Mouse (Mus musculus): ENCODE measurements at regions not wholly inside any gene's neighbourhood (a gene's known extent, or its start where the extent isn't known, plus 50 kb on each side); places are given as distances from the start of the nearest gene placed in this dataset.

- no peak overlapping the region for H3K4me3 ChIP-seq (ENCODE audit: insufficient read depth, low read depth, low read length)
- H3K27ac ChIP-seq (replicated peaks; ENCODE audit: low read depth, low read length), result no peak overlapping the region
- no peaks in the 10 kb centered on the region for H3K4me1 ChIP-seq (ENCODE audit: control insufficient read depth, insufficient read depth, insufficient read length, low read length)
Measured at GRCm38 (mm10) chr13:45286651-45287050, 102.9 kb upstream of the Mylip start.

GRCm38 (mm10) chr13:45287217-45287616 is 102.3 kb upstream of the Mylip start:
- no peak overlapping the region for H3K4me3 ChIP-seq (ENCODE audit: insufficient read depth, low read depth, low read length)
- H3K27ac ChIP-seq (replicated peaks; ENCODE audit: low read depth, low read length), result no peak overlapping the region
- H3K4me1 ChIP-seq (ENCODE audit: control insufficient read depth, insufficient read depth, insufficient read length, low read length), result no peaks in the 10 kb centered on the region

- H3K4me3 ChIP-seq (ENCODE audit: insufficient read depth, low read depth, low read length), result no peak overlapping the region
- H3K27ac ChIP-seq (replicated peaks; ENCODE audit: low read depth, low read length), result no peak overlapping the region
- H3K4me1 ChIP-seq (ENCODE audit: control insufficient read depth, insufficient read depth, insufficient read length, low read length), result no peaks in the 10 kb centered on the region
Measured at GRCm38 (mm10) chr13:45289976-45290375, 99.6 kb upstream of the Mylip start.

GRCm38 (mm10) chr13:45294691-45295090 is 94.9 kb upstream of the Mylip start:
- H3K4me3 ChIP-seq (ENCODE audit: insufficient read depth, low read depth, low read length), result no peak overlapping the region
- no peaks in the 10 kb centered on the region for H3K4me1 ChIP-seq (ENCODE audit: control insufficient read depth, insufficient read depth, insufficient read length, low read length)
- no peak overlapping the region for H3K27ac ChIP-seq (replicated peaks; ENCODE audit: low read depth, low read length)

GRCm38 (mm10) chr13:45300610-45301009 is 88.9 kb upstream of the Mylip start:
- Histone ChIP-seq H3K4me3 (ENCODE audit: insufficient read depth, low read depth, low read length) (no peak overlapping the region), H3K27ac (replicated peaks; ENCODE audit: low read depth, low read length) (no peak overlapping the region), H3K4me1 (ENCODE audit: control insufficient read depth, insufficient read depth, insufficient read length, low read length) (no peaks in the 10 kb centered on the region)

GRCm38 (mm10) chr13:45301191-45301905 is 88.2 kb upstream of the Mylip start:
- no peaks in the 10 kb centered on the region; the same call in 1 of the 2 replicates for H3K4me1 ChIP-seq (ENCODE audit: control insufficient read depth, insufficient read depth, insufficient read length, low read length)
- H3K4me3 ChIP-seq (ENCODE audit: insufficient read depth, low read depth, low read length), result no peak overlapping the region
- H3K27ac ChIP-seq (replicated peaks; ENCODE audit: low read depth, low read length), result no peak overlapping the region

GRCm38 (mm10) chr13:45302796-45303195 is 86.7 kb upstream of the Mylip start:
- H3K4me1 ChIP-seq (ENCODE audit: control insufficient read depth, insufficient read depth, insufficient read length, low read length), result no peaks in the 10 kb centered on the region; the same call in 1 of the 2 replicates
- no peak overlapping the region for H3K27ac ChIP-seq (replicated peaks; ENCODE audit: low read depth, low read length)
- no peak overlapping the region for H3K4me3 ChIP-seq (ENCODE audit: insufficient read depth, low read depth, low read length)

GRCm38 (mm10) chr13:45306177-45306576 is 83.4 kb upstream of the Mylip start:
- Histone ChIP-seq H3K27ac (replicated peaks; ENCODE audit: low read depth, low read length) (no peak overlapping the region), H3K4me3 (ENCODE audit: insufficient read depth, low read depth, low read length) (no peak overlapping the region), H3K4me1 (ENCODE audit: control insufficient read depth, insufficient read depth, insufficient read length, low read length) (no peaks in the 10 kb centered on the region; the same call in 1 of the 2 replicates)

- Histone ChIP-seq H3K27ac (replicated peaks; ENCODE audit: low read depth, low read length) (no peak overlapping the region), H3K4me3 (ENCODE audit: insufficient read depth, low read depth, low read length) (no peak overlapping the region), H3K4me1 (ENCODE audit: control insufficient read depth, insufficient read depth, insufficient read length, low read length) (no peaks in the 10 kb centered on the region; the same call in 1 of the 2 replicates)
Measured at GRCm38 (mm10) chr13:45307226-45307625, 82.3 kb upstream of the Mylip start.

GRCm38 (mm10) chr13:45319646-45320045 is 69.9 kb upstream of the Mylip start:
- Histone ChIP-seq H3K4me1 (ENCODE audit: control insufficient read depth, insufficient read depth, insufficient read length, low read length) (no peaks in the 10 kb centered on the region; the same call in 1 of the 2 replicates), H3K27ac (replicated peaks; ENCODE audit: low read depth, low read length) (no peak overlapping the region), H3K4me3 (ENCODE audit: insufficient read depth, low read depth, low read length) (no peak overlapping the region)

- Histone ChIP-seq H3K27ac (replicated peaks; ENCODE audit: low read depth, low read length) (no peak overlapping the region), H3K4me3 (ENCODE audit: insufficient read depth, low read depth, low read length) (no peak overlapping the region), H3K4me1 (ENCODE audit: control insufficient read depth, insufficient read depth, insufficient read length, low read length) (no peaks in the 10 kb centered on the region; the same call in 1 of the 2 replicates)
Measured at GRCm38 (mm10) chr13:45325736-45326293, 63.7 kb upstream of the Mylip start.

GRCm38 (mm10) chr13:45326751-45327150 is 62.8 kb upstream of the Mylip start:
- Histone ChIP-seq H3K27ac (replicated peaks; ENCODE audit: low read depth, low read length) (no peak overlapping the region), H3K4me1 (ENCODE audit: control insufficient read depth, insufficient read depth, insufficient read length, low read length) (no peaks in the 10 kb centered on the region; the same call in 1 of the 2 replicates)

GRCm38 (mm10) chr13:45330561-45330960 is 59.0 kb upstream of the Mylip start:
- Histone ChIP-seq H3K27ac (replicated peaks; ENCODE audit: low read depth, low read length) (no peak overlapping the region), H3K4me1 (ENCODE audit: control insufficient read depth, insufficient read depth, insufficient read length, low read length) (no peaks in the 10 kb centered on the region), H3K4me3 (ENCODE audit: insufficient read depth, low read depth, low read length) (no peak overlapping the region)

More at GRCm38 (mm10) chr13:45326751-45327150, 62.8 kb upstream of the Mylip start:
- H3K4me3 ChIP-seq (ENCODE audit: insufficient read depth, low read depth, low read length), result no peak overlapping the region

GRCm38 (mm10) chr13:45332031-45332430 is 57.5 kb upstream of the Mylip start:
- no peak overlapping the region for H3K4me3 ChIP-seq (ENCODE audit: insufficient read depth, low read depth, low read length)
- no peaks in the 10 kb centered on the region for H3K4me1 ChIP-seq (ENCODE audit: control insufficient read depth, insufficient read depth, insufficient read length, low read length)
- no peak overlapping the region for H3K27ac ChIP-seq (replicated peaks; ENCODE audit: low read depth, low read length)

- Histone ChIP-seq H3K4me3 (ENCODE audit: insufficient read depth, low read depth, low read length) (no peak overlapping the region), H3K27ac (replicated peaks; ENCODE audit: low read depth, low read length) (no peak overlapping the region), H3K4me1 (ENCODE audit: control insufficient read depth, insufficient read depth, insufficient read length, low read length) (no peaks in the 10 kb centered on the region)
Measured at GRCm38 (mm10) chr13:45333634-45334033, 55.9 kb upstream of the Mylip start.
